In the genomic region with DNA sequence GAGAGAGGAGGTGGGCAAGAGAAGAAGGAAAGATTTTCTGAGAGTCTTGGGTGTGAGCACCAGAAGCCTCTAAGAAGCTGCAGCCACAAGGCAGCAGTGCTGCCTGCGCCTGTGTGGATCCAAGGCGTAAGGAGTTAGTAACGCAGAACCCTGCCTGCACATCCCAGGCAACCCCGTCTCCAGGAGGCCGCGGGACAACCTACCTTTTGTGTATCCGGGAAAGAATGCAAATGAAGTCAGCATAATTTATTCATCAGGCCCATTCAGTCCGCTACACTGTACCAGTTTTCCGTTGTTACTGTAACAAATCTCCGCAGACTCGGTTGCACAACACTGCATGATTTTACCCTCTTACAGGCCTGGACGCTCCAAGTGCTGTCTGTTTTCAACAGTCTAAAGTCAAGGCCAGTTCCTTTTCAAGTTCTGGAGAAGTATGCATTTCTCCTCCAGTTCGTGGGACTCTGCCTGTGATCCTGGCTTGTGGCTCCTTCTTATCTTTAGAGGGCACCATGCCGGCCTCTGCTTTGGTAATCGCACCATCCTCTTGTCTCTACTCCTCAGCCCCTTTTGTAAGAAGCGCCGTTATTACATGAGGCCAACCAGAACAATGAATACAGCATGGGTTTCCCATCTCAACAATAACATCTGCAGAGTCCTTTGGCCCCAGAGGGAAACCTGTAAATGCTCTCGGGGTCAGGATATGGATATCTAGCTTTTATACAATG, we compare ENCODE assay signal across 8 mouse cellular contexts.
A peak's percentile ranks its signal among the peaks of the same experiment; 100 is the strongest.
DNase-seq lines count a peak whose midpoint lies in the region; ATAC-seq and TF ChIP-seq lines count a peak whose summit lies in the region.

No protein-coding gene starts in this region.

- TF ChIP-seq POLR2A in lung, adult 2 months (IDR thresholded peaks at IDR 0.05; ENCODE audit: borderline replicate concordance, extremely low read depth, low read depth, low read length): no peak

- H3K4me1 ChIP-seq in lung, embryonic 15.5 days: peaks cover 15% of the 10 kb centered on the region; the same call in 1 of the 2 replicates
- no peaks in the 10 kb centered on the region for H3K4me1 ChIP-seq in lung, adult 2 months (ENCODE audit: control insufficient read depth, insufficient read depth, low read length)
- peaks cover 16% of the 10 kb centered on the region for H3K4me1 ChIP-seq in forebrain, embryonic 16.5 days (replicated peaks; ENCODE audit: control insufficient read depth, insufficient read depth, low read length)

- 35% methylated on average over 18 of the region's 18 CpGs for WGBS in lung, embryonic 15.5 days
- 41% methylated on average over 18 of the region's 18 CpGs for WGBS in lung, adult 2 months
- 13% methylated on average over 18 of the region's 18 CpGs for WGBS in forebrain, embryonic 16.5 days

- no peak for ATAC-seq in lung, embryonic 15.5 days (ENCODE audit: borderline replicate concordance, extremely low read depth, low FRiP score, low TSS enrichment)
- ATAC-seq in forebrain, embryonic 16.5 days: peak; percentile 82
- peak; percentile 91 for ATAC-seq in megakaryocyte-erythroid progenitor cell, adult 5-6 weeks (replicated peaks; ENCODE audit: low FRiP score, low TSS enrichment, poor library complexity, severe bottlenecking)

- peak overlapping the region; percentile 74 for H3K27ac ChIP-seq in lung, embryonic 15.5 days
- peak overlapping the region; percentile 21; the same call in 1 of the 2 replicates for H3K27ac ChIP-seq in forebrain, embryonic 16.5 days (ENCODE audit: low read length)

- DNase-seq in lung, adult 2 months: no peak
- peak; percentile 17 for DNase-seq in yolk sac, embryonic 10.5 days (ENCODE audit: low spot score)
- DNase-seq in right cerebral cortex, adult 2 months (ENCODE audit: low spot score in 2 of 2): no peak
- DNase-seq in B cell, adult 2 months: no peak
- DNase-seq in left cerebral cortex, adult 18-20 months (ENCODE audit: low spot score in 2 of 2): no peak

- H3K9me3 ChIP-seq in lung, embryonic 15.5 days: no peaks in the 10 kb centered on the region
- no peaks in the 10 kb centered on the region for H3K9me3 ChIP-seq in forebrain, embryonic 16.5 days (ENCODE audit: control insufficient read depth, low read length)

- no peak for TF ChIP-seq CTCF in lung, adult 2 months (IDR thresholded peaks at IDR 0.05; ENCODE audit: insufficient read depth, low read length)

- no peaks in the 10 kb centered on the region for H3K36me3 ChIP-seq in lung, embryonic 15.5 days
- H3K36me3 ChIP-seq in forebrain, embryonic 16.5 days (ENCODE audit: control insufficient read depth, insufficient read depth): no peaks in the 10 kb centered on the region

- peak overlapping the region; percentile 45 for H3K4me2 ChIP-seq in lung, embryonic 15.5 days
- H3K4me2 ChIP-seq in forebrain, embryonic 16.5 days (ENCODE audit: low read length): peak overlapping the region; percentile 28

- H3K27me3 ChIP-seq in lung, embryonic 15.5 days: no peaks in the 10 kb centered on the region
- no peaks in the 10 kb centered on the region for H3K27me3 ChIP-seq in forebrain, embryonic 16.5 days (replicated peaks; ENCODE audit: control insufficient read depth, insufficient read depth, low read length)

- no peak overlapping the region for H3K9ac ChIP-seq in lung, embryonic 15.5 days
- no peak overlapping the region; the same call in 1 of the 2 replicates for H3K9ac ChIP-seq in forebrain, embryonic 16.5 days (replicated peaks; ENCODE audit: low read depth, low read length)

- peak overlapping the region; percentile 4; the same call in 1 of the 2 replicates for H3K4me3 ChIP-seq in lung, embryonic 15.5 days
- H3K4me3 ChIP-seq in lung, adult 2 months (replicated peaks; ENCODE audit: extremely low read depth, low read depth, low read length): no peak overlapping the region
- H3K4me3 ChIP-seq in forebrain, embryonic 16.5 days (replicated peaks; ENCODE audit: low read length): no peak overlapping the region
